Mouse (Mus musculus) fibroblast of lung, adult 2 months (primary cell): Measurements from ENCODE around the gene Rbbp6.

ENCODE experiments used
- DNase-seq: peaks from one replicate; pipeline ENCODE4 v3.0.0-alpha.2; 2011; ENCODE audit warnings: low read depth

Rbbp6 gene

DNA sequence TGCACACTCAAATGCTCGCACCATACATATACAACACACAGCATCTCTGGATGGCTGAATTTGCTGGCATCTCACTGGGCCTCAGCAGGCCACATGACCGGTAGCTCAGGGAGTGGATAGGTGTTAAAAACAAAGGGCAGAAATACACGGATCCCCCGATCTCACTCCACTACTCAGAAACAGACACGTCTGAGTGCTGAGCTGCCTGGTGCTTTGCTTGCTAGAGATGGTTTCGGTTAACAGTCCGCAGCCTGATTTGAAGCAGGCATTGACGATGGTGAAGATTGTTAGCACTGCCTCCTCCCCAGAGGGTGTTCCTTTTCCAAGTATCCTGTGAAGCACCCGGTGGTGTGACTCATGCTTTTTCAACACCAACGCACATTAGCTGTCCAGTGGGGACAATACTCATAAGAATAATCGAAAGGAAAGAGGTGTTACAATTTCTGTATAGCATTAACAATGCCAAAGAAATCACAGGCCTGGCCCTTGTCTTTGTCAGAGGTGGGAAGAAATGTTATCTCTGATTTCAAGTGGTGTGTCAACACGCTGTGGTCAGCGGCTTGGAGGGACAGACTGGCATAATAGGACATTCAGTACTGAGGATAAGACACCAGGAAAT lies 81.1 kb downstream of the Rbbp6 start:
- no peak for DNase-seq
